Mouse (Mus musculus) bone marrow macrophage, adult 2 months (primary cell): ENCODE measurements around the gene Gm17662.

ENCODE experiments used
- CTCF ChIP-seq: IDR thresholded peaks from 2 replicates; pipeline ENCODE4 v1.5.1; 2012; ENCODE audit warnings: low read depth, mild to moderate bottlenecking, low read length, moderate library complexity
- POLR2A ChIP-seq: IDR thresholded peaks from 2 replicates; pipeline ENCODE4 v1.6.1; 2012; ENCODE audit warnings: mild to moderate bottlenecking, low read depth, low read length, borderline replicate concordance

DNA sequence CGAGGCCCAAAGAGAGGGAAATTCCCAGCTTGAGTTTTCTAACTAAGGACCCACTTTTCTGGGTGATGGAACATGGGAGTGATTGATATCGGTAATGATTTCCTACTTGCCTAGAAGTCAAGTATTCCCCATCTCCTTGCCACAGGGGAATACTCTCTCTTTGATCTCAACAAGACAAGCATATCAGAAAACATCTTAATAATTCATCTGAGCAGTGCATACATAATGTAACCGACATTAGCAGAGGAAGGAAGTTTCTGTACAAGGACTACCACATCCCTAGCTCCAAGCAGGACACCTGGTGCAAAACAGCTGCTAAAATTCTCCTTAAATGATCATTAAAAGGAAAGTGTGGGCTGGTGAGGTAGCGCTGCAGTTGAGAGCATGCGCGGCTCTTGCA, 47.9 kb downstream of the Gm17662 start:
- TF ChIP-seq CTCF (no peak), POLR2A (no peak)
